Mouse (Mus musculus): ENCODE measurements around the gene Creld2. TPM values are rescaled to one million over a fixed set of nuclear protein-coding genes. Genes with fewer than 3 reads are reported as not detected.

The Creld2 gene
- total and polyA plus RNA-seq, 3 experiments: 13.6 to 24.7 (median 23.6) TPM

DNA sequence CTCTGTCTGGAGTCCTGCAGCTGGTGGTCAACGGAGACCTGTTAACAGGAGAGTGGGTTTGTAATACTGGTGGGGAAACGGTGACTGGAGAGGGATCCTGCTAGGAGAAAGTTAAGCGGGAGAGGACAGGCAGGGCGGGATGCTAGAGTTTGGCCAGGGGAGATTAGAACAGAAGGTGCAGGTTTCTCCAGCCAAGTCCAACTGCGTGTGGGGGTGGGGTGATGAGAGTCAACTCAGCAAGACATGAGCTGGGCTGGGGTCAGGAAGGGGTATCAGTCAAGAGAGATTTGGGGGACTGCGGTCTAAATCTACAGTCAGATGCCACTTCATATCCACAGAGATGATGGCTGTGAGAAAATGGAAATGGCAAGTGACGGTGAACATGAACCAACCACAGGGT, 25.5 kb downstream of the Creld2 start:
- Histone ChIP-seq H3K36me3 (ENCODE audit: control insufficient read depth, insufficient read depth, low read length) (peaks cover 3% of the 10 kb centered on the region; the same call in 1 of the 2 replicates), H3K9ac (ENCODE audit: low read depth, low read length) (no peak overlapping the region), H3K27ac (no peak overlapping the region), H3K4me3 (no peak overlapping the region), H3K27me3 (ENCODE audit: control insufficient read depth, insufficient read depth, low read length) (no peaks in the 10 kb centered on the region), H3K79me2 (replicated peaks; ENCODE audit: control insufficient read depth, insufficient read depth, low read length) (no peaks in the 10 kb centered on the region), H3K4me1 (ENCODE audit: control insufficient read depth, insufficient read depth, low read length) (peaks cover 19% of the 10 kb centered on the region)
- WGBS: 92% methylated on average over 7 of the region's 7 CpGs
- intact Hi-C loops (cut with DNase I): no loop called here
- TF ChIP-seq EP300 (IDR thresholded peaks at IDR 0.05; ENCODE audit: insufficient read depth, low read depth, low read length): no peak
- no peak for DNase-seq

DNA sequence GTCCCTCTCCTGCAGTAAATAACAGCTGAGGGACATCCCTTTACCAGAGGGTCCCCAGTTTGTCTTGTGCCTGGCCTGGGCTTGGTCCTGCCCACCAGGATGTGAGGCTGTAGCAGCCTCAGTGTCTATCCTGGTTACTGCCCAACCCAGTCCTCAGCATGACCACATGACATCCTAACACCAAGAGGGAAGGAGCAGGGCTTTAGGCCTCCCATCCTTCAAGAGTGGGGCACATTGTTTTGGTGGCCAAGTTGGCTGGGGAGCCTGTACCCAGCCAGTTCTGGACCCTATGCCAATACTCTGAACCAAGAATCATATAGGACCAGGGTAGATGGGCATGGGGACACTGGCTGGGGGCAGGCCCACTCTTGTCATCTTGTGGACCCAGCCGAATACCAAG, 29.2 kb downstream of the Creld2 start:
- H3K9ac ChIP-seq (ENCODE audit: low read depth, low read length): no peak overlapping the region
- H3K27ac ChIP-seq: peak overlapping the region; percentile 91
- H3K36me3 ChIP-seq (ENCODE audit: control insufficient read depth, insufficient read depth, low read length): peaks cover 3% of the 10 kb centered on the region; the same call in 1 of the 2 replicates
- H3K27me3 ChIP-seq (ENCODE audit: control insufficient read depth, insufficient read depth, low read length): no peaks in the 10 kb centered on the region
- peak in 1 of 2 experiments; percentile 19 for DNase-seq
- H3K4me1 ChIP-seq (ENCODE audit: control insufficient read depth, insufficient read depth, low read length): peaks cover 28% of the 10 kb centered on the region
- intact Hi-C loops (cut with DNase I): no loop called here
- WGBS: 96% methylated on average over 1 of the region's 1 CpGs
- H3K79me2 ChIP-seq (replicated peaks; ENCODE audit: control insufficient read depth, insufficient read depth, low read length): no peaks in the 10 kb centered on the region
- H3K4me3 ChIP-seq: no peak overlapping the region
- no peak for TF ChIP-seq POLR2A (IDR thresholded peaks at IDR 0.05; ENCODE audit: insufficient read depth, low read depth, low read length)
- TF ChIP-seq CTCF (IDR thresholded peaks at IDR 0.05): no peak
- TF ChIP-seq EP300 (IDR thresholded peaks at IDR 0.05; ENCODE audit: insufficient read depth, low read depth, low read length): no peak

DNA sequence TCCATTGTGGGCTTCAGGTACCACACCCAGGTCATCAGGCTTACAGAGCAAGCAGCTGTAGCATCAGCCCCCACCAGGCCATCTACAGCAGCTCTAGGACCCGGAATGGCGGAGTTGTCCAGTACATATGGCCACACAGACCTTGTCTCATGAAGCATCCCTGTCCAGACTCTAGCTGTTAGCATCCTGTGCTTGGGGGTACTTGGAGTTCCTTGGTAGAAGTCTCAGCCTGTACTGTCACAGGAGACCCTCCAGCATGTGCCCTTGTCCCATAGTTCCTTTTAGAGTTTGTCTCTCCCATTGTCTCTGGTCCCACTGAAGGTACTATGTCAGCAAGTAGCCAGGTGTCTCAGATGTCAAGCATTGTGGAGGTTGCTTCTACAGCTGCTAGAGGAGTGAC, 30.2 kb downstream of the Creld2 start:
- Histone ChIP-seq H3K9ac (ENCODE audit: low read depth, low read length) (no peak overlapping the region; the same call in 1 of the 2 replicates), H3K27me3 (ENCODE audit: control insufficient read depth, insufficient read depth, low read length) (no peaks in the 10 kb centered on the region), H3K79me2 (replicated peaks; ENCODE audit: control insufficient read depth, insufficient read depth, low read length) (no peaks in the 10 kb centered on the region), H3K4me1 (ENCODE audit: control insufficient read depth, insufficient read depth, low read length) (peaks cover 33% of the 10 kb centered on the region), H3K36me3 (ENCODE audit: control insufficient read depth, insufficient read depth, low read length) (peaks cover 3% of the 10 kb centered on the region; the same call in 1 of the 2 replicates), H3K27ac (peak overlapping the region; percentile 91), H3K4me3 (no peak overlapping the region)
- TF ChIP-seq POLR2A (IDR thresholded peaks at IDR 0.05; ENCODE audit: insufficient read depth, low read depth, low read length): no peak
- TF ChIP-seq CTCF (IDR thresholded peaks at IDR 0.05): no peak
- TF ChIP-seq EP300 (IDR thresholded peaks at IDR 0.05; ENCODE audit: insufficient read depth, low read depth, low read length): no peak
- DNase-seq: no peak
- intact Hi-C loops (cut with DNase I): loop anchor here (1.0 kb wide), 2 partner anchors 9 to 13 kb away; partner anchors contain the start of gene Pim3
- 89% methylated on average over 2 of the region's 2 CpGs for WGBS

- H3K9ac ChIP-seq (ENCODE audit: low read depth, low read length): peak overlapping the region; percentile 34
- 5% methylated on average over 10 of the region's 10 CpGs for WGBS
- peaks cover 37% of the 10 kb centered on the region for H3K4me1 ChIP-seq (ENCODE audit: control insufficient read depth, insufficient read depth, low read length)
- DNase-seq: peak; percentile 95
- intact Hi-C loops (cut with DNase I): loop anchor here (1.0 kb wide), 2 partner anchors 10 to 12 kb away; partner anchors contain the start of gene Pim3
- no peak overlapping the region for H3K4me3 ChIP-seq
- no peaks in the 10 kb centered on the region for H3K79me2 ChIP-seq (replicated peaks; ENCODE audit: control insufficient read depth, insufficient read depth, low read length)
- H3K27ac ChIP-seq: peak overlapping the region; percentile 91
- peak; percentile 77 for TF ChIP-seq POLR2A (IDR thresholded peaks at IDR 0.05; ENCODE audit: insufficient read depth, low read depth, low read length)
- TF ChIP-seq EP300 (IDR thresholded peaks at IDR 0.05; ENCODE audit: insufficient read depth, low read depth, low read length): peak; percentile 100
- no peak for TF ChIP-seq CTCF (IDR thresholded peaks at IDR 0.05)
- H3K27me3 ChIP-seq (ENCODE audit: control insufficient read depth, insufficient read depth, low read length): no peaks in the 10 kb centered on the region
- H3K36me3 ChIP-seq (ENCODE audit: control insufficient read depth, insufficient read depth, low read length): peaks cover 3% of the 10 kb centered on the region; the same call in 1 of the 2 replicates
Observed at GRCm38 (mm10) chr15:88850146-88850826, 30.8 kb downstream of the Creld2 start.

GRCm38 (mm10) chr15:88851076-88851475, 31.6 kb downstream of the Creld2 start:
- intact Hi-C loops (cut with DNase I): no loop called here
- no peak for DNase-seq
- Histone ChIP-seq H3K79me2 (replicated peaks; ENCODE audit: control insufficient read depth, insufficient read depth, low read length) (no peaks in the 10 kb centered on the region), H3K27me3 (ENCODE audit: control insufficient read depth, insufficient read depth, low read length) (no peaks in the 10 kb centered on the region), H3K36me3 (ENCODE audit: control insufficient read depth, insufficient read depth, low read length) (peaks cover 3% of the 10 kb centered on the region; the same call in 1 of the 2 replicates), H3K9ac (ENCODE audit: low read depth, low read length) (peak overlapping the region; percentile 27), H3K27ac (peak overlapping the region; percentile 91), H3K4me1 (ENCODE audit: control insufficient read depth, insufficient read depth, low read length) (peaks cover 45% of the 10 kb centered on the region), H3K4me3 (no peak overlapping the region)
- 57% methylated on average over 3 of the region's 3 CpGs for WGBS
- TF ChIP-seq POLR2A (IDR thresholded peaks at IDR 0.05; ENCODE audit: insufficient read depth, low read depth, low read length) (no peak), EP300 (IDR thresholded peaks at IDR 0.05; ENCODE audit: insufficient read depth, low read depth, low read length) (no peak), CTCF (IDR thresholded peaks at IDR 0.05) (no peak)

GRCm38 (mm10) chr15:88851507-88852149, 32.2 kb downstream of the Creld2 start:
- TF ChIP-seq EP300 (IDR thresholded peaks at IDR 0.05; ENCODE audit: insufficient read depth, low read depth, low read length) (no peak), POLR2A (IDR thresholded peaks at IDR 0.05; ENCODE audit: insufficient read depth, low read depth, low read length) (no peak), CTCF (IDR thresholded peaks at IDR 0.05) (no peak)
- intact Hi-C loops (cut with DNase I): no loop called here
- Histone ChIP-seq H3K27ac (peak overlapping the region; percentile 91), H3K4me3 (no peak overlapping the region), H3K36me3 (ENCODE audit: control insufficient read depth, insufficient read depth, low read length) (peaks cover 3% of the 10 kb centered on the region; the same call in 1 of the 2 replicates), H3K4me1 (ENCODE audit: control insufficient read depth, insufficient read depth, low read length) (peaks cover 45% of the 10 kb centered on the region), H3K79me2 (replicated peaks; ENCODE audit: control insufficient read depth, insufficient read depth, low read length) (no peaks in the 10 kb centered on the region), H3K27me3 (ENCODE audit: control insufficient read depth, insufficient read depth, low read length) (no peaks in the 10 kb centered on the region), H3K9ac (ENCODE audit: low read depth, low read length) (peak overlapping the region; percentile 27; the same call in 1 of the 2 replicates)
- 82% methylated on average over 10 of the region's 10 CpGs for WGBS
- no peak for DNase-seq
